Mouse (Mus musculus): ENCODE results near the gene Elovl3.

DNA sequence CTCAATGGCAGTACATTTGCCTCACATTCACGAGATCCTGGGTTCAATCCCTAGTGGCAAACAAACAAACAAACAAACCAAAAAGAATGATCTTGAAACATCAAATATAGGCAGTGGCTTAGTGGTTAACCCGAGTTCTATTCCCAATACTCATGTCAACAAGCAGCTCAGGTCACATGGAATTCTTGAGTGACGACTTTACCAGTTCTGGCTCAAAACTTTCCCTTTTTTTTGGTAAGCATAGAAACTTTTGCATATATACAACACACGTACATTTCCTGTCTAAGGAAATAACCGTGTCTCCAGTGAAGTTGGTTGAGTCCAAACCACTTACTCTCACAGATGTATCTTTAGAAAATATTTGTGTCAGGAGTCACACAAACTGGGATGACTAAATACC lies 40.8 kb downstream of the Elovl3 start:
- TF ChIP-seq POLR2A (IDR thresholded peaks at IDR 0.05; ENCODE audit: borderline replicate concordance, insufficient read depth, low read length) (no peak), CTCF (IDR thresholded peaks at IDR 0.05; ENCODE audit: borderline replicate concordance, insufficient read depth, low read depth, low read length) (no peak)
